Mouse (Mus musculus) kidney, adult 2 months (tissue): ENCODE measurements at regions not wholly inside any gene's neighbourhood (a gene's known extent, or its start where the extent isn't known, plus 50 kb on each side); places are given as distances from the start of the nearest gene placed in this dataset.

Experiments used
- CTCF ChIP-seq: fragments of 200-500 bp; conservative IDR thresholded peaks from 2 replicates; pipeline ENCODE4 v1.5.1; 2011; ENCODE audit warnings: low read depth, mild to moderate bottlenecking, control low read depth, low read length, moderate library complexity, mixed read lengths; ENCODE audit not compliant: insufficient read depth, insufficient read length
- POLR2A ChIP-seq: fragments of 200-500 bp; IDR thresholded peaks from one replicate; pipeline ENCODE4 v1.6.1; 2011; ENCODE audit warnings: low read depth, low read length, control low read depth

DNA sequence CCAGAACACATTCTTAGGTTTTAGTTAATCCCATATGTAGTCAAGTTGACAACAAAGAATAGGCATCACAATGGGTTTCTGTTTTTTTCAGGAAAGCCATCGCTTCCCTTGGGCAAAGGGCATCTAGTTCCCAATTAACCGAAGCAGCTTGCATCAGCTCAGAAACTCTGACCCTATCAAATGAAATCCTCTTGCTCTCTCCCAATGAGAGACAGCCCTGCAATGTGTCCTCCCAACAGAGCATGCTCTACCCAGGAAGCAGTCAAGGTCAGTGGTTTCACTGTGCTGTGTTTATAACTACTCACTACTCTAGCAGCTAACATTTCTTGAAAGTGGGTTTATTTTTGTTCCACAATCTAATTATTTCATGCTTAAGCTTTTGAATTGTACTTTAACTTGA is 58.0 kb upstream of the Mycbp2 start:
- TF ChIP-seq CTCF (no peak), POLR2A (no peak)
